Mouse (Mus musculus): ENCODE data around the gene Actn2. TPM values are rescaled to one million over a fixed set of nuclear protein-coding genes. Genes with fewer than 3 reads are reported as not detected.

Gene Actn2
- 3.1 and 3.5 TPM in 2 replicates for polyA plus RNA-seq (2015; fragmentation: Nextera tagmentation; extraction: Ambion mirVana)

GRCm38 (mm10) chr13:12340183-12340975 is at the start of gene Actn2:
Gene Actn2, minus strand, starts transcription at chr13:12340760.
- H3K9ac ChIP-seq (ENCODE audit: low read depth, low read length) = no peak within 1 kb of the TSS
- ATAC-seq (replicated peaks; ENCODE audit: low FRiP score, low read depth) = peak; percentile 97
- no peaks in the 10 kb centered on the region for H3K4me1 ChIP-seq (replicated peaks; ENCODE audit: insufficient read depth, low read length)
- H3K36me3 ChIP-seq (ENCODE audit: insufficient read depth, low read length) = no peaks in the 10 kb centered on the region
- no peaks in the 10 kb centered on the region for H3K9me3 ChIP-seq (replicated peaks; ENCODE audit: low read length)
- peak; percentile 91 for DNase-seq (ENCODE audit: low spot score)
- peak; percentile 21; the same call in 1 of the 2 replicates for TF ChIP-seq CTCF (IDR thresholded peaks at IDR 0.05; ENCODE audit: low read depth)
- H3K27me3 ChIP-seq (ENCODE audit: insufficient read depth, low read length) = no peaks in the 10 kb centered on the region
- under 1% methylated on average over 43 of the region's 43 CpGs for WGBS
- H3K4me3 ChIP-seq (replicated peaks; ENCODE audit: low read depth, low read length) = 0 out of 2 replicates have a peak within 1 kb of the TSS, but pooled peaks have one; percentile 9
- H3K4me2 ChIP-seq (ENCODE audit: low read length) = peak within 1 kb of the TSS; percentile 56
- no peak within 1 kb of the TSS for H3K27ac ChIP-seq

- TF ChIP-seq CTCF (IDR thresholded peaks at IDR 0.05; ENCODE audit: low read depth) = peak; percentile 83
- no peaks in the 10 kb centered on the region for H3K9me3 ChIP-seq (replicated peaks; ENCODE audit: low read length)
- no peak overlapping the region for H3K9ac ChIP-seq (ENCODE audit: low read depth, low read length)
- H3K4me1 ChIP-seq (replicated peaks; ENCODE audit: insufficient read depth, low read length) = no peaks in the 10 kb centered on the region
- no peak overlapping the region for H3K4me2 ChIP-seq (ENCODE audit: low read length)
- no peak overlapping the region for H3K4me3 ChIP-seq (replicated peaks; ENCODE audit: low read depth, low read length)
- DNase-seq (ENCODE audit: low spot score) (peak; percentile 79), ATAC-seq (replicated peaks; ENCODE audit: low FRiP score, low read depth) (no peak)
- no peaks in the 10 kb centered on the region for H3K27me3 ChIP-seq (ENCODE audit: insufficient read depth, low read length)
- H3K27ac ChIP-seq = no peak overlapping the region
- H3K36me3 ChIP-seq (ENCODE audit: insufficient read depth, low read length) = no peaks in the 10 kb centered on the region
Observed at GRCm38 (mm10) chr13:12386286-12386685, 45.7 kb upstream of the Actn2 start.

GRCm38 (mm10) chr13:12384796-12385195 is 44.2 kb upstream of the Actn2 start:
- no peak overlapping the region for H3K27ac ChIP-seq
- TF ChIP-seq CTCF (IDR thresholded peaks at IDR 0.05; ENCODE audit: low read depth) = no peak
- no peak overlapping the region for H3K9ac ChIP-seq (ENCODE audit: low read depth, low read length)
- H3K27me3 ChIP-seq (ENCODE audit: insufficient read depth, low read length) = no peaks in the 10 kb centered on the region
- no peaks in the 10 kb centered on the region for H3K4me1 ChIP-seq (replicated peaks; ENCODE audit: insufficient read depth, low read length)
- no peak overlapping the region for H3K4me3 ChIP-seq (replicated peaks; ENCODE audit: low read depth, low read length)
- DNase-seq (ENCODE audit: low spot score) = no peak
- H3K36me3 ChIP-seq (ENCODE audit: insufficient read depth, low read length) = no peaks in the 10 kb centered on the region
- no peak for ATAC-seq (replicated peaks; ENCODE audit: low FRiP score, low read depth)
- H3K4me2 ChIP-seq (ENCODE audit: low read length) = no peak overlapping the region
- H3K9me3 ChIP-seq (replicated peaks; ENCODE audit: low read length) = no peaks in the 10 kb centered on the region

- H3K27ac ChIP-seq = no peak overlapping the region
- H3K9ac ChIP-seq (ENCODE audit: low read depth, low read length) = no peak overlapping the region
- H3K4me1 ChIP-seq (replicated peaks; ENCODE audit: insufficient read depth, low read length) = no peaks in the 10 kb centered on the region
- H3K27me3 ChIP-seq (ENCODE audit: insufficient read depth, low read length) = no peaks in the 10 kb centered on the region
- H3K36me3 ChIP-seq (ENCODE audit: insufficient read depth, low read length) = no peaks in the 10 kb centered on the region
- no peak for ATAC-seq (replicated peaks; ENCODE audit: low FRiP score, low read depth)
- H3K4me2 ChIP-seq (ENCODE audit: low read length) = no peak overlapping the region
- no peak for DNase-seq (ENCODE audit: low spot score)
- no peaks in the 10 kb centered on the region for H3K9me3 ChIP-seq (replicated peaks; ENCODE audit: low read length)
- 58% methylated on average over 1 of the region's 1 CpGs for WGBS
- no peak overlapping the region for H3K4me3 ChIP-seq (replicated peaks; ENCODE audit: low read depth, low read length)
- no peak for TF ChIP-seq CTCF (IDR thresholded peaks at IDR 0.05; ENCODE audit: low read depth)
Observed at GRCm38 (mm10) chr13:12376778-12377177, 36.2 kb upstream of the Actn2 start.

GRCm38 (mm10) chr13:12372755-12373154 is 32.2 kb upstream of the Actn2 start:
- 88% methylated on average over 3 of the region's 3 CpGs for WGBS
- no peak for TF ChIP-seq CTCF (IDR thresholded peaks at IDR 0.05; ENCODE audit: low read depth)
- H3K4me3 ChIP-seq (replicated peaks; ENCODE audit: low read depth, low read length) = no peak overlapping the region
- ATAC-seq (replicated peaks; ENCODE audit: low FRiP score, low read depth) = no peak
- no peaks in the 10 kb centered on the region for H3K36me3 ChIP-seq (ENCODE audit: insufficient read depth, low read length)
- DNase-seq (ENCODE audit: low spot score) = no peak
- H3K4me2 ChIP-seq (ENCODE audit: low read length) = no peak overlapping the region
- H3K27me3 ChIP-seq (ENCODE audit: insufficient read depth, low read length) = no peaks in the 10 kb centered on the region
- H3K27ac ChIP-seq = no peak overlapping the region
- no peaks in the 10 kb centered on the region; the same call in 1 of the 2 replicates for H3K4me1 ChIP-seq (replicated peaks; ENCODE audit: insufficient read depth, low read length)
- H3K9me3 ChIP-seq (replicated peaks; ENCODE audit: low read length) = no peaks in the 10 kb centered on the region
- no peak overlapping the region for H3K9ac ChIP-seq (ENCODE audit: low read depth, low read length)

- Histone ChIP-seq H3K4me2 (ENCODE audit: low read length) (no peak overlapping the region), H3K27me3 (ENCODE audit: insufficient read depth, low read length) (no peaks in the 10 kb centered on the region), H3K9ac (ENCODE audit: low read depth, low read length) (no peak overlapping the region), H3K4me1 (replicated peaks; ENCODE audit: insufficient read depth, low read length) (no peaks in the 10 kb centered on the region; the same call in 1 of the 2 replicates), H3K36me3 (ENCODE audit: insufficient read depth, low read length) (no peaks in the 10 kb centered on the region), H3K9me3 (replicated peaks; ENCODE audit: low read length) (no peaks in the 10 kb centered on the region), H3K4me3 (replicated peaks; ENCODE audit: low read depth, low read length) (no peak overlapping the region), H3K27ac (no peak overlapping the region)
- no peak for DNase-seq (ENCODE audit: low spot score)
- ATAC-seq (replicated peaks; ENCODE audit: low FRiP score, low read depth) = no peak
- WGBS = 73% methylated on average over 11 of the region's 11 CpGs
- TF ChIP-seq CTCF (IDR thresholded peaks at IDR 0.05; ENCODE audit: low read depth) = no peak
Observed at GRCm38 (mm10) chr13:12369930-12370329, 29.4 kb upstream of the Actn2 start.

Data from kidney, postnatal 0 days (tissue).